Mouse (Mus musculus) c-Kit-positive CD71-negative TER-119-negative erythroid progenitor cells, embryonic 14.5 days (primary cell): ENCODE measurements around the gene Myo1d.

Experiments
- DNase-seq: peaks from one replicate; pipeline ENCODE4 v3.0.0-alpha.2; 2013; ENCODE audit warnings: low read depth

Myo1d gene

GRCm38 (mm10) chr11:80614949-80615725, 164.7 kb downstream of the Myo1d start:
- DNase-seq = no peak

- peak; percentile 53 for DNase-seq
Measured at GRCm38 (mm10) chr11:80614418-80614817, 165.4 kb downstream of the Myo1d start.

- no peak for DNase-seq
Measured at GRCm38 (mm10) chr11:80613534-80613933, 166.3 kb downstream of the Myo1d start.

GRCm38 (mm10) chr11:80602707-80603441, 177.0 kb downstream of the Myo1d start:
- DNase-seq = peak; percentile 18

- DNase-seq = peak; percentile 13
Measured at GRCm38 (mm10) chr11:80602041-80602458, 177.8 kb downstream of the Myo1d start.

- no peak for DNase-seq
Measured at GRCm38 (mm10) chr11:80601040-80601864, 178.6 kb downstream of the Myo1d start.

GRCm38 (mm10) chr11:80595482-80595881, 184.3 kb downstream of the Myo1d start:
- DNase-seq = no peak

GRCm38 (mm10) chr11:80589387-80589786, 190.4 kb downstream of the Myo1d start:
- no peak for DNase-seq

- DNase-seq = no peak
Measured at GRCm38 (mm10) chr11:80585761-80586160, 194.1 kb downstream of the Myo1d start.

GRCm38 (mm10) chr11:80585211-80585610, 194.6 kb downstream of the Myo1d start:
- DNase-seq = no peak

GRCm38 (mm10) chr11:80580494-80580893, 199.3 kb downstream of the Myo1d start:
- DNase-seq = no peak

- no peak for DNase-seq
Measured at GRCm38 (mm10) chr11:80577747-80578640, 201.8 kb downstream of the Myo1d start.

- no peak for DNase-seq
Measured at GRCm38 (mm10) chr11:80575794-80576193, 204.0 kb downstream of the Myo1d start.

GRCm38 (mm10) chr11:80566286-80566685, 213.5 kb downstream of the Myo1d start:
- DNase-seq = no peak

- DNase-seq = peak; percentile 7
Measured at GRCm38 (mm10) chr11:80564975-80565965, 214.6 kb downstream of the Myo1d start.

GRCm38 (mm10) chr11:80562479-80562878, 217.3 kb downstream of the Myo1d start:
- peak; percentile 22 for DNase-seq

GRCm38 (mm10) chr11:80560770-80561169, 219.1 kb downstream of the Myo1d start:
- no peak for DNase-seq

GRCm38 (mm10) chr11:80555416-80555815, 224.4 kb downstream of the Myo1d start:
- DNase-seq = no peak

GRCm38 (mm10) chr11:80553046-80553445, 226.8 kb downstream of the Myo1d start:
- no peak for DNase-seq

GRCm38 (mm10) chr11:80551634-80552033, 228.2 kb downstream of the Myo1d start:
- DNase-seq = peak; percentile 4
